Mouse (Mus musculus) intestine, embryonic 15.5 days (tissue): ENCODE results near the gene Scn1b. TPM values are rescaled to one million over a fixed set of nuclear protein-coding genes. Genes with fewer than 3 reads are reported as not detected.
A peak's percentile ranks its signal among the peaks of the same experiment; 100 is the strongest.

ENCODE experiments used
- ATAC-seq: fragments of 200-750 bp; cut with Nextera tagmentation; 2 replicates; pipeline ENCODE4 v1.8.0; 2017; ENCODE audit warnings: moderate TSS enrichment, moderate library complexity
- H3K27ac ChIP-seq: fragments of 300-500 bp; sonication (generic); 2 replicates; pipeline ENCODE4 v1.5.1; 2015; ENCODE audit warnings: mild to moderate bottlenecking, inconsistent platforms
- H3K27me3 ChIP-seq: fragments of 300-500 bp; sonication (generic); replicated peaks from 2 replicates; pipeline ENCODE4 v1.6.1; 2015; ENCODE audit warnings: inconsistent platforms
- H3K36me3 ChIP-seq: fragments of 300-500 bp; sonication (generic); 2 replicates; pipeline ENCODE4 v1.6.1; 2015; ENCODE audit warnings: inconsistent platforms
- H3K4me1 ChIP-seq: fragments of 300-500 bp; sonication (generic); replicated peaks from 2 replicates; pipeline ENCODE4 v1.6.1; 2015; ENCODE audit warnings: inconsistent platforms
- H3K4me2 ChIP-seq: fragments of 300-500 bp; sonication (generic); replicated peaks from 2 replicates; pipeline ENCODE4 v1.6.1; 2015; ENCODE audit warnings: mild to moderate bottlenecking, inconsistent platforms
- H3K4me3 ChIP-seq: fragments of 300-500 bp; sonication (generic); replicated peaks from 2 replicates; pipeline ENCODE4 v1.5.1; 2015; ENCODE audit warnings: inconsistent platforms
- H3K9ac ChIP-seq: fragments of 300-500 bp; sonication (generic); 2 replicates; pipeline ENCODE4 v1.6.1; 2015; ENCODE audit warnings: inconsistent platforms
- H3K9me3 ChIP-seq: fragments of 300-500 bp; sonication (generic); 2 replicates; pipeline ENCODE4 v1.6.1; 2016; ENCODE audit warnings: inconsistent platforms
- WGBS: fragments of 180-500 bp; shearing (Covaris S2); methylation state at CpG from one replicate; pipeline ENCODE4 v1.1.7; 2015; 5-methylcytosine and 5-hydroxymethylcytosine counted together
- polyA plus RNA-seq: library from polyadenylated mRNA; unstranded; fragments of >200 nt; fragmentation: Nextera tagmentation; extraction: Ambion mirVana; gene quantifications from 2 replicates; pipeline ENCODE4 v1.2.1, GENCODE M21; 2015

Scn1b gene
- polyA plus RNA-seq, 1 experiment from 2014 or later, result 1.8 TPM

DNA sequence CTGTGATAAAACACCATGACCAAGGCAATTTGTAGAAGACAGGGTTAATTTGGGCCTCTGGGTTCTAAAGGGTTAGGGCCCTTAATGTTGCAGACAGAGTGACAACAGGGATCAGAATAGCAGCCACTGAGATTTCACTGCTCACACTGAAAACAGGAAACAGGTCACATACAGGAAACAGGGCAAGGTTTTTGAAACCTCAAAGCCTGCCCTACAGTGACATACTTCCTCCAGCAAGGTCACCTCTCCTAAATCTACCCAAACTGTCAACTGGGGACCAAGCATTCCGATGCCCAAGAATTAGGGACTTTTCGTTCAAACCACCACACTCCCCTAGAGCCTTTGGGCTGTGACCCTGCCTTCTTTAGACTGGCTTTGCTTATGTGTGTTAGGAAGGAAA is 37.1 kb downstream of the Scn1b start:
- H3K4me2 ChIP-seq, result no peak overlapping the region
- no peak overlapping the region for H3K4me3 ChIP-seq
- H3K36me3 ChIP-seq, result no peaks in the 10 kb centered on the region
- peaks cover 6% of the 10 kb centered on the region; the same call in 1 of the 2 replicates for H3K4me1 ChIP-seq
- no peak for ATAC-seq
- no peaks in the 10 kb centered on the region for H3K27me3 ChIP-seq
- no peak overlapping the region for H3K9ac ChIP-seq
- no peak overlapping the region for H3K27ac ChIP-seq
- 76% methylated on average over 2 of the region's 2 CpGs for WGBS
- H3K9me3 ChIP-seq, result no peaks in the 10 kb centered on the region

DNA sequence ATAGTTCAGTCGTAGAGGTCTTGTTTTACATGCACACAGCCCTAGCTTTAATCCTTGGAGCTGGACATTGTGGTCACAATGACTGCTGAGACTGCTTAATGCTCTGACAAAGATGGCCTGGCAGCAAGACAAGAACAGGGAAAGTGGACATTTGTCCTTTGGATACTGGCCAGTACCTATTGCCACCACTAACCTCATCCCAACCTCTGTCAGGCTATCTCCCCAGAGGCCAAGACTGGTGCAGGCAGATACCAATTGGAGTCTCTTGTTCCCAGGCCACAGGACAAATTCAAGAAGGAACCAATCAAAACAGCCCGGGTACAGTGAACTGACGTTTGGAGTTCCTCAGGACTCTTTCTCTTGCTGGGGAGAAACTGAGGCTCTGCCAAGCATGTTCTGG is 38.6 kb downstream of the Scn1b start:
- Histone ChIP-seq H3K9me3 (no peaks in the 10 kb centered on the region), H3K9ac (no peak overlapping the region), H3K4me2 (no peak overlapping the region), H3K4me3 (no peak overlapping the region), H3K36me3 (no peaks in the 10 kb centered on the region), H3K4me1 (peaks cover 11% of the 10 kb centered on the region; the same call in 1 of the 2 replicates), H3K27ac (no peak overlapping the region), H3K27me3 (no peaks in the 10 kb centered on the region)
- WGBS, result 76% methylated on average over 3 of the region's 3 CpGs
- no peak for ATAC-seq

DNA sequence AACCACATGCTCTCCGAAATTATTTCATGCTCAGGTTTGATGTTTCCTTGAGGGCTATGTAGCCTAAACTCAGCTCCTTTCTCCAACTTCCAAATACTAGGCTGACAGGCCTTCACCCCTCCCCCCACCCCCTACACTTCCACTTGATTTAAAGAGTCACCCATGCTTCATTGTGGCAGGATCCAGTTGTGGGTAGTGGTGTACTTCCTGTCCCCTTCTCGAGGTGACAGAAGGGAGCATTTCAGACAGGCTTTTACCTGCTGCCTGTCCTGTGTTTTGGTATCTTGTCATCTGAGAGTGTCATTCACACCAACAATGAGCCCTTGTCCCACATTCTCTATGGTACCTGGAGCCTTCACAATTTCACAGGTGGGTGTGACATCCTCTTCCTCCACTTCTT is 39.5 kb downstream of the Scn1b start:
- Histone ChIP-seq H3K27ac (no peak overlapping the region), H3K4me3 (no peak overlapping the region), H3K9me3 (no peaks in the 10 kb centered on the region), H3K4me2 (no peak overlapping the region), H3K9ac (no peak overlapping the region), H3K27me3 (no peaks in the 10 kb centered on the region), H3K36me3 (no peaks in the 10 kb centered on the region), H3K4me1 (peaks cover 11% of the 10 kb centered on the region; the same call in 1 of the 2 replicates)
- WGBS, result 51% methylated on average over 2 of the region's 2 CpGs
- no peak for ATAC-seq

DNA sequence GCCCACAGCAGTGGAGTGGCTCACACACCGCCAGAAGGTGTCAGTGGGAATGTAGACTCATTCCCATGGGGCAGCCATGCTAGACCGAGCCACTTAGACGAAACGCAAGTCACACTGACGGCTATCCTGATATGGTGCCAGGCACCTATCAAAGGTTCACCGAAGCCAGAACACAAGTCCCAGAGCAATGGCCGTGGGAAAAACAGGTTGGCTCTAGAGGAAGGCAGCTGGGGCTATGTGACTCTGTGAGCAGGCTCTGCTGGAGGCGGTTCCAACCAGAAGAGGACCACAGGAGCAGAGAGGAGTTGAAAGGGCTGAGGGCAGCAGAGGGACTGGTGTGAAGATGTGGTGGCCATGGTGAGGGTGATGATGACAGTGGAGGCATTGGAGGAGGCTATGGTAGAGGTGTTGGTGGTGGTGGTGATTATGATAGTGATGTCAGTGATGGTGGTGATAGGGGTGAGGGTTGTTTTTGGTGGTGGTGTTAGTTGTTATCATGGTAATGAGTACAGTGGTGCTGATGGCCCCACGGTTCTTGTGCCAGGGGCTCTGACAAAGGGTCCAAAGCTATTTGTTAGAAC is 40.5 kb downstream of the Scn1b start:
- Histone ChIP-seq H3K4me2 (no peak overlapping the region), H3K4me3 (no peak overlapping the region), H3K9me3 (no peaks in the 10 kb centered on the region), H3K27ac (no peak overlapping the region), H3K36me3 (no peaks in the 10 kb centered on the region), H3K4me1 (peaks cover 11% of the 10 kb centered on the region; the same call in 1 of the 2 replicates), H3K27me3 (no peaks in the 10 kb centered on the region), H3K9ac (no peak overlapping the region)
- no peak for ATAC-seq
- 89% methylated on average over 9 of the region's 9 CpGs for WGBS

- ATAC-seq, result peak; percentile 63
These were observed 41.6 kb downstream of the Scn1b start for GRCm38 (mm10) chr7:31085171-31085570.

GRCm38 (mm10) chr7:31084140-31084539 is 42.7 kb downstream of the Scn1b start:
- H3K9ac ChIP-seq, result no peak overlapping the region
- peaks cover 11% of the 10 kb centered on the region; the same call in 1 of the 2 replicates for H3K4me1 ChIP-seq
- H3K36me3 ChIP-seq, result no peaks in the 10 kb centered on the region
- H3K27me3 ChIP-seq, result no peaks in the 10 kb centered on the region
- H3K27ac ChIP-seq, result 0 out of 2 replicates have a peak overlapping the region, but pooled peaks have one; percentile 13
- 42% methylated on average over 9 of the region's 9 CpGs for WGBS
- H3K9me3 ChIP-seq, result no peaks in the 10 kb centered on the region
- no peak for ATAC-seq
- H3K4me2 ChIP-seq, result no peak overlapping the region
- H3K4me3 ChIP-seq, result no peak overlapping the region

More at GRCm38 (mm10) chr7:31085171-31085570, 41.6 kb downstream of the Scn1b start:
- Histone ChIP-seq H3K9me3 (no peaks in the 10 kb centered on the region), H3K27me3 (no peaks in the 10 kb centered on the region), H3K4me3 (no peak overlapping the region), H3K27ac (no peak overlapping the region), H3K4me2 (no peak overlapping the region), H3K36me3 (no peaks in the 10 kb centered on the region), H3K9ac (no peak overlapping the region), H3K4me1 (peaks cover 11% of the 10 kb centered on the region; the same call in 1 of the 2 replicates)
- 49% methylated on average over 3 of the region's 3 CpGs for WGBS

GRCm38 (mm10) chr7:31082831-31083588 is 43.8 kb downstream of the Scn1b start:
- Histone ChIP-seq H3K27ac (no peak overlapping the region), H3K4me2 (no peak overlapping the region), H3K9me3 (no peaks in the 10 kb centered on the region), H3K9ac (no peak overlapping the region), H3K36me3 (no peaks in the 10 kb centered on the region), H3K27me3 (no peaks in the 10 kb centered on the region), H3K4me1 (peaks cover 11% of the 10 kb centered on the region; the same call in 1 of the 2 replicates), H3K4me3 (no peak overlapping the region)
- WGBS, result 70% methylated on average over 14 of the region's 14 CpGs
- ATAC-seq, result no peak; the same call in 1 of the 2 replicates

- Histone ChIP-seq H3K4me2 (no peak overlapping the region), H3K9ac (no peak overlapping the region), H3K4me3 (no peak overlapping the region), H3K4me1 (peaks cover 11% of the 10 kb centered on the region; the same call in 1 of the 2 replicates), H3K27ac (no peak overlapping the region), H3K9me3 (no peaks in the 10 kb centered on the region), H3K36me3 (no peaks in the 10 kb centered on the region), H3K27me3 (no peaks in the 10 kb centered on the region)
- ATAC-seq, result no peak
These were observed 44.7 kb downstream of the Scn1b start for GRCm38 (mm10) chr7:31082106-31082505.

DNA sequence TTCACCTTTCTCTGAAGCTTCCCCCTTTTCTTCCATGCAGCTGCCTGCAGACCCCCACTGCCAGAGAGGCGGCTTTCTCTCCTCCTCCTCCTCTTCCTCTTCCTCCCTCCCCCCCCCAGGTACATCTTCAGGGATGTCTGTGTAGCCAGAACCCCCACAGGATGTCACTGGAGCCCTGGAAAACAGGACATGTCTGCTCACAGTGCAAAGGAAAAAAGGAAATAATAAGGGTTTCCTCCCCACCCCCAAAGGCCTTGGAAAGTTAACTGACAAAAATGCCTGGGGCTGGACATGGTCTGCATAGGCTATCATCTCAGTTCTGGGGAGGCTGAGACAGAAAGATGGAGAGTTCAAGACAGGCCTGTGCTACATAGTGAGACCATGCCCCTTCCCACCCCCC is 45.7 kb downstream of the Scn1b start:
- no peak overlapping the region for H3K4me3 ChIP-seq
- no peak overlapping the region for H3K27ac ChIP-seq
- WGBS, result 45% methylated on average over 1 of the region's 1 CpGs
- no peaks in the 10 kb centered on the region for H3K27me3 ChIP-seq
- no peaks in the 10 kb centered on the region for H3K36me3 ChIP-seq
- no peak overlapping the region for H3K4me2 ChIP-seq
- ATAC-seq, result no peak
- H3K9me3 ChIP-seq, result no peaks in the 10 kb centered on the region
- H3K4me1 ChIP-seq, result peaks cover 11% of the 10 kb centered on the region; the same call in 1 of the 2 replicates
- H3K9ac ChIP-seq, result no peak overlapping the region

GRCm38 (mm10) chr7:31080611-31081010 is 46.2 kb downstream of the Scn1b start:
- H3K27me3 ChIP-seq, result no peaks in the 10 kb centered on the region
- no peaks in the 10 kb centered on the region for H3K36me3 ChIP-seq

GRCm38 (mm10) chr7:31079670-31080069 is 47.1 kb downstream of the Scn1b start:
- H3K4me3 ChIP-seq, result no peak overlapping the region
- no peak overlapping the region for H3K4me2 ChIP-seq
- no peak overlapping the region for H3K9ac ChIP-seq
- ATAC-seq, result no peak
- no peaks in the 10 kb centered on the region for H3K36me3 ChIP-seq
- WGBS, result 83% methylated on average over 8 of the region's 8 CpGs
- H3K27me3 ChIP-seq, result no peaks in the 10 kb centered on the region
- H3K4me1 ChIP-seq, result peaks cover 9% of the 10 kb centered on the region; the same call in 1 of the 2 replicates
- H3K27ac ChIP-seq, result no peak overlapping the region
- H3K9me3 ChIP-seq, result no peaks in the 10 kb centered on the region

More at GRCm38 (mm10) chr7:31080611-31081010, 46.2 kb downstream of the Scn1b start:
- 67% methylated on average over 3 of the region's 3 CpGs for WGBS
- no peak for ATAC-seq
- Histone ChIP-seq H3K4me1 (peaks cover 16% of the 10 kb centered on the region; the same call in 1 of the 2 replicates), H3K27ac (no peak overlapping the region), H3K9me3 (no peaks in the 10 kb centered on the region), H3K4me3 (no peak overlapping the region), H3K4me2 (no peak overlapping the region), H3K9ac (no peak overlapping the region)

- ATAC-seq, result 0 out of 2 replicates have a peak, but pooled peaks have one; percentile 17
- Histone ChIP-seq H3K9me3 (no peaks in the 10 kb centered on the region), H3K36me3 (no peaks in the 10 kb centered on the region), H3K4me1 (peaks cover 14% of the 10 kb centered on the region), H3K4me3 (no peak overlapping the region), H3K27ac (peak overlapping the region; percentile 41; the same call in 1 of the 2 replicates), H3K4me2 (no peak overlapping the region), H3K27me3 (no peaks in the 10 kb centered on the region), H3K9ac (no peak overlapping the region)
- WGBS, result 41% methylated on average over 5 of the region's 5 CpGs
These were observed 48.8 kb downstream of the Scn1b start for GRCm38 (mm10) chr7:31077885-31078445.
